Mouse (Mus musculus): ENCODE results near the gene Bpi. TPM values are rescaled to one million over a fixed set of nuclear protein-coding genes. Genes with fewer than 3 reads are reported as not detected.

Gene Bpi
- not detected for total RNA-seq (2021)

DNA sequence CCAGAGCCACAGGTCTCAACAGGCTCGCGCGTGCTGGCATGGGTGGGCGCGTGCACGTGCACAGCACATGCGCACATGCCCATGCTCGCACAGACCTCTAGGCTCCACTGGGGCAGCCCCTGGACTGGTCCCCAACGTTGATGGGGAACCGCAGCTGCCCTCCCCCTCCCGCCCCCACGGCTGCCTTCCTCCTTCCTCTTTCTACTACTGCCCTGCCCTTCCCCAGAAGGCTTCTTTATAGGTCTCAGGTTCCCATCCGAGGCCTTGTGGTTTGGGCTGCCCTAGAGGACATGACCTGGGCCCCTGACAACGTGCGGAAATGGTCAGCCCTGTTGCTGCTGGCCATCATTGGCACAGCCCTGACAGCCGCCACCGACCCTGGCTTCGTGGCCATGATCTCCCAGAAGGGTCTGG lies at the start of gene Bpi:
TSS of gene Bpi (plus strand) at position 90 of the 414 bp plus-strand sequence.
- DNase-seq, result no peak

DNA sequence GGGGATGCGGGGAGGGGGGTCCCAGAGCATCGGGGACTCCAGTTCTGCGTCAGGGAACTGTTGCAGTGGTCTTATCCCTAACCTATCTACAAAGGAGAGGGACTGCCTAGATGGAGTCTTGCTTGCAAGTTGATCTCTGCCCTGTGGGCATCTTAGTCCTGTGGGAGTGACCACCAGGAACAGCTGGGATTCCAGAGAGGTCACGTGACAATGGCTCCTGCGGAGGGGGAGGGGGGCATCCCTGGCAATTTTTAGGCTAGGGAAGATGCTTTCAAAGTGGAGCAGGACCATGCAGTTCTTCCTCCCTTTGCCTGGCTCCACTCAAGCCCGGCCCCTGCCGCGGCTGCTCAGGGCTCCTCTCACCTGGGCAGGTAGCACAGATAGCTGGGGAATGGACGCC lies 48.1 kb upstream of the Bpi start:
- no peak for DNase-seq

DNA sequence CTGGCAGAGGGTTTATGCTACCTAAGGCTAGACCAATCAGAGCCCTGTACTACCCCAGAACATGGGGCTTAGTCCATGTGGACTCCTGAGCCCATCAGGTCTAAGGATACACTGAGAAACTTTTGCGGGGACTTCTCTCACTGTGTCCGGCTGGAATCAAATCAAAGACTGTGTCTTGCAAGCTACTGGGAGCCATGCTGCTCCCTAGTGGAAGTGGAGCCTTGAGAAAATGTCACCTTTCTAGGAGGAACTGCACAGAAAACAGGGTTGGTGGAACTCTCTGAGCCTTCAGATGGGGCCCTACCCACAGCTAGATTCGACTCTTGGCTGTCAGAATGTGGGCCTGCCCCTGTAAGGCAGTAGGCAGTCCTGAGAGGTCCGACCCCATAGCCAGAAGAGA lies 47.4 kb upstream of the Bpi start:
- DNase-seq, result no peak

DNA sequence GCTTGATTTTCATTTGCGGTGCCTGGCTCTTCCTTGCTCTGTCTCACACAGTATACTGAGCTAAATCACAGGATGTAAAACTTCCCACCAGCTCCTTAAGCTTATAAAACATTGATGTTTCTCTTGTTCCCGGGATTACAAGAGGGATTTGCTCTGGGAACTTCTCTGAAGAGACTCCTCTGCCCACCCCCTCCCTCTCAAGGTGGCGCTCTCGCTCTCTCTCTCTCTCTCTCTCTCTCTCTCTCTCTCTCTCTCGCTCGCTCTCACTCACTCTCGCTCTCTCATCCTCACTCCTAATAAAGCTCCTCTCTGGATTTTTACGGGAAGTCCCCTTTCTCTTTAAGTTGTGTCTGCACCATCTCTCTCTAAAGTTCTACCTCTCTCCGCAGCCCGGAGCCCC lies 46.9 kb upstream of the Bpi start:
- no peak for DNase-seq

DNA sequence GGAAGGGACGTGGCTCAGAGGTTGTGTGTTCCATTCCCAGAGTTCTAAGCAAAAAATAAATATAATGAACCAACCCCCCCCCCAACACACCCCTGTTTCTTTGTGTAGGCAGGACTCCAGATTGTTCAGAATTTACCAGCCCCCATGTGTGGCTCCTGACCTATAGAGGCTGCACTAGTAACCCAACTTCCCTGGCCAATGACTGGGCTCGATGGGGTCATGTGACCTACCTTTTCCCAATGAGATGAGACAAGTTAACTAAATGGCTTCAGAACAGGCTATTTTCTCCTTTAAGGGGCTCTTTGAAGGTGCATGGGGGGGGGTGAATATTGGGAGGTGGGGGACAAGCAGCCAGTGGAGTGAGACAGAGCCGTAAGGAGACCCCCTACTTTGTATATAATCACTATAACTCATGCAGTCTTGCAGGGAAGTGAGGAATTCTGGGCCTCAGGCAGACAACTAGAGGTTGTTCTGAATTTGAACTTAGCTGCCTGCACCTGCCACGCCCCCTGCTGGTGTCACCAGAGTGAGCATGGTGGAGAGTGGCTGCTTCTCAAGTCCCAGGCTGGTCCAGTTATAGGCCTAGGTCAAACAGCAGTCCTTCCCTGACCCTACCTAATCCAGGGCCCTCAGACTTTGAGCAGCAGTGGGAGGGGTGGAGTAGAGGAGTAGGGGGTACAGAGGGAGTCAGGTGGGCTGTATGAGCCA lies 46.0 kb upstream of the Bpi start:
- no peak for DNase-seq

DNA sequence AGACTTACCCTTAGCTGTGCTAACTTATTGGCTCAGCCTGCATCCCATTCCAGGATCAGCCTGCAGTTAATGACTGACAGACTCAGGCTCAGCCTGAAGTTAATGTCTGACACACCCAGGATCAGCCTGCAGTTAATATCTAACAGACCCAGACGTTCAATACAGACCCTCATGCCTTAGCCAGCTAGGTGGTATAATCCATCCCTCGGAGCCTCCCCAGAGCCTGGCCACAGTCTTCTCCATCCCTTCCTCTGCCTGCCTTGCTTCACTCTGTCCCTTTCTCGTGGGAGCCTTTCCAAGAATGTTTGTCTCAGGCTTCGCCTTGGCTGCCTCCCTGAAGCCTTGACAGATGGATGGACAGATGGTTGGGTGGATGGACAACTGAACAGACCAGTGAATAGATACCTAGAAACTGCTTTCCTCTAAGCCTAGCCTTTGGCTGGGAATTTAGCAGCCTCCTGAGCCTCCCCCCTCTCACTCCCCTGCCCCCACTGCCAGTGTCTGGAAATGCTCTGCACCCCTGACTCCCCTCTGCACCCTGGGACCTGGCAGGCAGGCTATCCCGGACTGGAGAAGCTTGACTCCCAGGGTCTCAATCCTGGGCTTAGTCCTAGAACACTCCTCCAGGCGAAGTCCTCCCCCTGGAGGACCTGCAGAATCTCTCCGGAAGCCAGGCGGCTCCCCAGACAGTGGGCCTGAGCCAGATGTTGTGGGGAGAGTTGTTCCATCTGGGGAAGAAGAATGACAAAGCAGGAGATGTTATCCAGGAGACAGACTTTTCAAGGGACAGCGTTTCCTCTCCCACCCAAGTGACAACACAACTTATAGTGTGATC lies 42.4 kb upstream of the Bpi start:
- no peak for DNase-seq

DNA sequence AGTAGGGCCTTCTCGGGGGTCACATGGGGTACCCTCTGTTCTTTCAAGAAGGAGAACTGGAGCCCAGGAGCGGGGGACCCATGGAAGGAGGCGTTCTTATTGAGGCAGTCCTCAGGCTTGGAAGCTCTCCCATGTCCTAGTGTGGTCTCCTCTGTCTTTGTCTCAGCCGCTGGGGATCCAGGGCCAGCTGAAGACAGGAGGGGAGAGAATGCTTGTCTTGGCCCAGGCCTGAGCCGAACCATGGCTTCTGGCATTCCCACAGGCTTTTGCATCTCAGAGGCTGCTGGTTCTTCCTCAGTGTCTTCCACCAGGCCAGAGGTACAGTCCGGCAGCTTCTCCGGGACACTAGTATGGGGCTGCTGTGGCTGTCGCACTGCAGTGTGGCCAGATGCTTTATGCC lies 41.4 kb upstream of the Bpi start:
- no peak for DNase-seq

DNA sequence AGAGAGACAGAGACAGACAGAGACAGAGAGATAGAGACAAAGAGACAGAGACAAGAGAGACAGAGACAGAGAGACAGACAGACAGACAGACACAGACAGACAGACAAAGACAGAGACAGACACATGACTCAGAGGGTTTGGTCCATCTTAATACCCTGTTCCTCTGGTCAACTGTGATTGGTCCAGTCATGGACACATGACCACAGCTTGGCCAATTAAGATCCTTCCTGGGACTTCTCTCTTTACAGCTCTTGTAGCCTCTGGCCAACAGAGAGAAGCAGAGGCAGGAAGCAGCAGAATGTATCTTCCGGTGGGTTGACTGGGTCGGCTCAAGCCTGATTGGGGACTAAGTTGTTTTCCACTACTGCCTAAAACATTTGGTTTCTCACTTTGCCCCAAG lies 38.3 kb upstream of the Bpi start:
- DNase-seq, result no peak

DNA sequence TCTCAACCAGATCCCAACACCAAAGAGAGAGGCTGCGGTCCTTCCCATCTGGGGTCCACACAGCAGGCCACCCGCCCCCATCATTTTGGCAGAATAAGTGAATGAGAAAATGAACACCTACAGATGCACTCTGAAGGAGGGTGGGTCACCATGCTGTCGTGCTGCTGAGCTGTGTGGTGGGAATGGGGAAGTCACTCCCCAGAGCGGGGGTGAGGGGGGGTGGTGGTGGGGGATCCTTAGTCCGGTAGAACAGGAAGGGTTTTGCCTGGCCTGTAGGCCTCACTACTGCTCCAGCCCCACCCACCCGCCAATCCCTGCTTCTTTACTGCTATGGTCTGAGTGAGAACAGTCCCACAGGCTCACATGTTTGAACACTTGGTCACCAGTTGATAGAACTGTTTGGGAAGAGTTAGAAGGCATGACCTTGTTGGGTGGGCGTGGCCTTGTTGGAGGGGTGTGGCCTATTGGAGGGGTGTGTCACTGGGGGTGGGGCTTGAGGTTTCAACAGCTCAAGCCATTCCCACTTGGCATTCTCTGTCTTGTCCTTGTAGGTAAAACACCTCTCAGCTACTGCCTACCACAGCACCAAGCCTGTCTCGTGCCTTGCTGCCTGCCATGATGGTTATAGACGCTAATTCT lies 36.3 kb upstream of the Bpi start:
- DNase-seq, result no peak

DNA sequence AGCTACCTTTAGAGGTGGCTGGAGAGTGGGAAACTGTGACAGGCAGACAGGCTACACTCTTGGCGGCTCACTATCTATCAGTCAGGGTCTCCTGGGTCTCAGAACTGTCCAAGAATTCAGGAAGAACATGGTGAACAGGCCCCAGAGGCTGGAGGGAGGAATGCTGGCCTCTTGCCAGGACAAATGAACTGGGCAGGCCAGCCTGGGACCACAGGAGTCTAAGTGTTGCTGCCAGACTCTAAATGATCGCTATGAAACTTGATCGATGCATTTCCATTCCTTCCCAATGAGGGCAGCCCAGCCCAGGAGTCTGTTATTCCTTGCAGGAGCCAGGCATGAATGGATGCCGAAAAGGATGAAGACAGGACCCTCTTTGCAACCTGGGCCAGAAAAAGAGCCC lies 35.2 kb upstream of the Bpi start:
- no peak for DNase-seq

DNA sequence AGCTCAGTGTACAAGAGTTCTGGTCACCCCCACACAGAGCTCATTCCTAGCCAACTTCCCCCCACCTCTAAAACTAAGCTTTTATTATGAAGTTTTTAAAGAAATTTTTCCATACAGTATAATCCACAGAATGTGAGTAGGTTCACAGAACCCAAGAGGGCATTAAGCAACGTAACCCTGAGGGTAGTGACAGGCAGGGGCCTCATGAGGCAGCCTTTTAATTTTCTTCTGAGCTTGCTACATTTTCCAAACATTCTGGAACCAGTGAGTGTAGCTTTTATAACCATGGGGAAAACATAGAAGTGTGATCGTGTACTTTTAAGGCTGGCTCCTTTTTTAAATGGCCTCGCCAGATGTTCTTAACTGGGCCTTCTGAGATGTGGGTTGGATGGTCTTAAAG lies 34.4 kb upstream of the Bpi start:
- no peak for DNase-seq

DNA sequence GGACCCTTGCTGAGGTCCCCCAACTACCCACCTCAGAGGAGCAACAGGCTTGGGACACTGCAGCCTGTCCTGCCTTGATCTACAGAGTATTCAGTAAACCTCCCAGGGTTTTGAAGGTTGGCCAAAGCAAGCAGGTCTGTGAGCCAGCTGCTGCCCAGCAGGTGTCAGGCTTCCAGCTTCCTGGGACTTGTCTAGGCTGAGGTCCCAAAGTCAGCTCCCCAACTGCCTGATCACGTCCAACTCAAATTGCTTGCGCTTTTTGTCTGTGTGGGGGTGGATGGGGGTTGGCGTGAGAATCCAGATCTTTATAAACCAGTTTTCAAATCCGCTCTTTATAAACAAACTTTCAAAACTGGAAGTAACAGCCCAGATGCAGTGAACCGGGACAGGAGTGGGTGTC lies 32.6 kb upstream of the Bpi start:
- no peak for DNase-seq

DNA sequence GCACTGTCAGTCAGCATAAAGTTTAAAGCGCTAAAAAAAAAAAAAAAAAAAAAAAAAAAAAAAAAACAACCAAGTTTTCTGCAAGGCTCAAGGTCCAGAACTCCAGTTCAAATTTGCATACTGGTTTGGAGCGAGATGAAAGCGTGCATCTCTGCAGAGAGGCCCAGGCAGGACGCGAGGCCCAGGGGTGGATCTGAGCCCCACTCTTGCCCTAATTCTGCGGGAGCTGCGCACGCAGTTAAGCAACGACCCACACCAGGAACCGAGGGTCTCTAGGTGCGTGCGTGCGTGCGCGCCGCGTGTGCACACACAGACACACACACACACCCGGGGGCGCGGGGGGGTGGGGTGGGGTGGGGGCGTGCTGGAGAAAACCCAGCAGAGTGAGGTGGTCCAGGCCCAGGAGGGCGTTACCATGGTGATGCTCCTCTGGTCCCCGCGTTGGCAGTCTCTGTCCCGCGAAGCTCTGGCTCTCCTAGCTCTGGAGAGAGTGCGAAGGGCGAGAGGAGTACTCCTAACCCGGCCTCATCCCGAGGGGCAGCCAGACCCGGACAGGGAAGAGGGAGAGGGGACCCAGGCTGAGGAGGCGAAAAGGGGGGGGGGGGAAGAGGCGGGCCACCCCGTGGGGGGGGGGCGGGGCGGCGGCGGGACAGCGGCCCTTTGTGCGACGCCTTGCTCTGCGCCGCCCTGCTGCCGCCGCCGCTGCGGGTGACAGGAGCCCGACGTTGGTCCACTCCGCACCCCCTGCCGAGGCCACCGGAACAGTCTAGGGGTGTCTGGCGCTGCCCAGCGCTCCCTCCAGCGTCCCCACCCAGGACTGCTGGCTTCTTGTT lies 29.0 kb upstream of the Bpi start, which contains the start of gene D630003M21Rik:
TSS of gene D630003M21Rik (minus strand) at position 553 of the 833 bp plus-strand sequence.
- DNase-seq, result no peak

DNA sequence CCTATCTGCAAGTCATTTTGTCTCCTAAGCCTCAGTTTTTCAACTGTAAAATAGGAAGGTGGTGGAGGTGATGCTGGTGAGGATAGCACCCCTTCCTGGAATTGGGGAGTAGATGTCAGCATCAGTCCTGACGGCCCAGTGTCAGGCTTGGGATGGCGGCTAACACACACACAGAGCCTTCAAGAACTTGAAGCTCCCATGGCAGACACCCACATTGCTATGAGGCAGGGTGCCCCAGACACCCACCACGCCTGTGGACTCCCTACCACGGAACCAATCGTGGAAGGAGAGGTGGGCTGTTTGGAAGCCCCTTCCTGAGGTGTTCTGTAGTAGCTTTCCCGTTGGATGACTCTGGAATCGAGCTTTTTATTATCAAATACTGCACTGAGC lies 28.4 kb upstream of the Bpi start:
- no peak for DNase-seq

DNA sequence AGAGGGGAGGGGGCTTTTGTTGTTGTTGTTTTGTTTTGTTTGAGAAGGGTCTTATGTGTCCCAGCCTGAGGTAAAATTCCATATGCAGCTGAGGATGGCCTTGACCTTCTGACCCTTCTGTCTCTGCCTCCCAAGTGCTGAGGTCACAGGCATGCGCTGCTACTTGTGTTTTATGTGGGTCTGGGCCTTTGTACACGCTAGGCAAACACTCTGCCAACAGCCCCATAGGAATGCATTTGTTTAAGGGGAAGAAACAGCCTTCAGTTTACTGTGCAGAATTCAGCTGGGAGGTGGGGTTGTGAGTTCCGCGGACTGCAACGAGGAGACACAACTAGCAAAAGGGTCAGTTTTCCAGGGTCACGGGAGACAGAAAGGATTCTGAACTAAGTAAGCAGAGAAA lies 27.3 kb upstream of the Bpi start:
- DNase-seq, result no peak

DNA sequence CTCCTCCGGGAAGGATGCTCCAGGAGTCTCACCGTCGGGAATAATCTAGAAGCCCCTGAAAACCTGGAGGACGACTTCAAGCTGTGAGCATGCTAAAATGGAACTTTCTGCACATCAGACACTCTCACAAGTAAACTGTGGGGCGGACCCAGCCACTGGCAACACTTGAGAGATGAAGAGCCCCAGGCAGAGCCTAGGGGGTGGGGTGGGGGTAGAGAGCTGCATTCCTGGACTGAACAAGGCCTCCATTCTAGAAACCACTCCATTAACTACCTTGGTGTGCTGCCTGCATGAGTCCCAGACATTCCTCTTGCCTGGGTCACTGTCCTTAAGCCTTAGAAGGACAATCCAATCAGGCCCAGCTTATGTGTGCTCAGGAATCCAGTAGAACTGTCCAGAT lies 26.8 kb upstream of the Bpi start:
- no peak for DNase-seq

DNA sequence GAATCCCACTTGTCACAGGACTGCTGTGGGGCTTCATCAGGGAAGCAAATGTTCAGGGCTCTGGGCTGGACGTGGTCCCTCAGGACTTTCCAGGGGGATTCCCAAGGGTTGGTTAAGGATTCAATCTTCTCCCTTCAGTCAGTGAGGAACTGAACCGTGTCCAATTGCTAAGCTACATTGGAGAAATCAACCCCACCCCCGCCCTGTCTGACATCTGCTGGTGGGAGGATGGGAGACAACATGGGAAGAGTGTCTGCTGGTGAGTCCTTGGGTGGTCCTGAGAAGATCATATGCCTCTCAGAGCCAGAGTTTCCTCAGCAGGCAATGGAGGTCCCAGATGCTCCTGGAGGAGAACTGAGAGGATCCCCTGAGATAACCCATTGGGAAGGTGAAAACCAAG lies 25.5 kb upstream of the Bpi start:
- no peak for DNase-seq

DNA sequence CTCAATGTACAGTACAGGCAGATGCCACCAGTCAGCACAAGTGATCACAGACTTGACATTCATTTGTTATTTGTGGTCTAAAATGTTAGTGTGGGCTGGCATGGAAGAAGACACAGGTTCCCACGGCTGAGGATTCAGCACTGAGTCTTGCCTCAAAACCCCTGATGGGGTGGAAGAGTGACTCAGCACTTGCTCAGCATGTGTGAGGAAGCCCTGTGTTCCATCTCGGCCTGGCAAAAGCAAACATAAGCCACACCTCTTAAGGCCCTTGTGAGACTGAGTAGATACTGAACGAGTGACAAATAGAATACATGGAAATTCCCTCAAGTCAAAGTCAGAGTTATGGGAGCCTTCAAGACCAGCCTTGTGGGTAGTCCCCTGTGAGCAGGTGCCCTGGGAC lies 24.8 kb upstream of the Bpi start:
- no peak for DNase-seq

DNA sequence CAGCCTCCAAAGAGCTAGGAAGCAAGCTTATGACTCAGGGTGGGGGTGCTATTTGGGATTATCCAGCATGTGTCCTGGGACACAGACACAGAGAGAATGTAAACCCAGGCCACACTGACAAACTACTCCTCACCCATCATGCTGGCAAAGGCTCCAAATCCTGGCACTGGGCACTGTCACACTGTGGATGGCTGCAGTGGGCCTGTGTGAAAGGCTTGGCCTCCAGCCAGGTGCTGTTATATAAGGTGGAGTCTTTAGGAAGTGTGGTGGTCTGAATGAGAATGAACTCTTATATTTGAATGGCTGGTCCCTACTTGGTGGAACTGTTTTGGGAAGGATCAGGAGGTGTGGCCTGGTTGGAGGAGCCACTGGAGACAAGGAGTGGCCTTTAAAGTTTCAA lies 21.2 kb upstream of the Bpi start:
- DNase-seq, result no peak

DNA sequence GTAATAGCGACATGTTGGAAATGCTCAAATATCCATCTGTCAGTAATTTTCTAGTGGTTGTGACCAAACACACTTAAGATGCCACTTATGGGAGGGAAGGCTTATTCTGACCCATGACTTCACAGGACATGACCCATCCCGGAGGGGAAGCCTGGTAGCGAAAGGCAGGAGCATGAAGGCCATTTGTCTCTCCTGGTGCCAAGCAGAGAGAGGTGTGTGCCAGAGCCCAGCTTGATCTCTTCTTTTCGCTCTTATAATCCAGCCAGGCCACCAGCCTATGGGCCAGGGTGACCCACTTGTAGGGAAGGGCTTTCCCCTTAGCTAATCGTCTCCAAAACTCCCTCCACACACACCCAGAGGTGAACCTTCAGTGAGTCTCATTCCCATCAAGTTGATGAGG lies 19.8 kb upstream of the Bpi start:
- DNase-seq, result no peak

DNA sequence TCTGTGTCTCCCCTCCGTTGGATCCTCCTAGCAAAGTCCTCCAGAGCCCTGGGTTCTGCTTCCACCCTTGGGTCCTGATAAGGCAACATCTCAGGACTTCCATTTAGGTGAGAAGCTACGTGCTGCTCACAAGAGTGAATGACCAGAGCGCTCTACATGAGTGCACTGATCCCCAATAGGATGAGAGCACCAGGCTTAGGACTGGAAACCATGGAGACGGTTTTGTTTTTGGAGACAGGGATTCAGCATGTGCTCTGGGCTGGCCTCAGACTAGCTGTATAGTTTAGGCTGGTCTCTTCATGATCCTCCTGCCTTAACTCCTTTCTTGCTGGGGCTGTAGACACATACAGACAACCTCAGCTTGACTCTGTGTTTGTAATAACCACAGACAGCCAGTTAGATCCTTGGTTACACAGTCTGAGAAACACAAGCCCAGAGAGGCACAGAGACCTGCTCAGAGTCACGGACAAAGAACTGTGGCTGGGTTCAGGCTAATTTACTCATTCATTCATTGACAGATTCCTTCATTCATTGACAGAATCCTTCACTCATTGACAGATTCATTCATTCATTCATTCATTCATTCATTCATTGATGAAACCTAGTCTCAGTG lies 16.7 kb upstream of the Bpi start:
- no peak for DNase-seq

DNA sequence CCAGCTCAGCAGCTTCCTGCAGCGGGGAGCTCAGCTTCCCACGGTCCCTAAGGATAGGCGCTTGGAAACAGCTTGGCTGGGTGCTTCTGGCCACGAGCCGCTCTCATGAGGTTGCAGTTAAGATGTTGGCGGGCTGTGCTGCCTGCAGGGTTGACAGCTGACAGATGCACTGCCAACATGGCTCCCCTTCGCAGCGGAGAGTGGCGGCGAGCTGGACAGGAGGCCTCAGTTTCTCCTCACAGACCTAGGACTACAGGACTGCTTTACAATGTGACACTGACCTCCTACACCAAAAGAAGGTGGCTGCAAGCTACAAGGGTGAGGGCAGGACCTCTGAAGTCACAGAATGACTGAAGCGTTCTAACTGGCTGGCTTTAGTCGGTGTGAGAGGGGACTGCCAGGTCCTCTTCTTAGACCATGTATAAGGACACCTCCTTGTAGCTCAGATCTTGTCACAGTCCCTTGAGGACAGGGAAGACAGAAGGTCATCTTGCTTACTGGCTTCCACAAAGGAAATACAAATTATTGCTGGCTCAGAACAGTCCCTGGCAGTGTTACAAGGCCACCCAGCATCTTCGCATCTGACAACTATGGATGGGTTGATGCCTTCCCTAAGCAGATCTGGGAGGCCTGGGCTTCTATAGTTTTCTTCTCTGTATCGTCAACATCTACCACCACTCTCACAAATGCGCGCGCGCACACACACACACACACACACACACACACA lies 15.6 kb upstream of the Bpi start:
- DNase-seq, result peak; percentile 50 to 54

Data from layer of hippocampus, postnatal 36 days (tissue).